Mouse (Mus musculus) WW6 (cell line): Measurements from ENCODE around the gene Atg4d.
"Not testable (repeated sequence)": the region's sequence is repeated elsewhere in the genome, so short reads cannot be mapped to it uniquely, and the experiment has no call there.

ENCODE experiments used
- DNase-seq: peaks from one replicate; pipeline ENCODE4 v3.0.0-alpha.2; 2013; ENCODE audit warnings: low read depth, low spot score

The Atg4d gene

DNA sequence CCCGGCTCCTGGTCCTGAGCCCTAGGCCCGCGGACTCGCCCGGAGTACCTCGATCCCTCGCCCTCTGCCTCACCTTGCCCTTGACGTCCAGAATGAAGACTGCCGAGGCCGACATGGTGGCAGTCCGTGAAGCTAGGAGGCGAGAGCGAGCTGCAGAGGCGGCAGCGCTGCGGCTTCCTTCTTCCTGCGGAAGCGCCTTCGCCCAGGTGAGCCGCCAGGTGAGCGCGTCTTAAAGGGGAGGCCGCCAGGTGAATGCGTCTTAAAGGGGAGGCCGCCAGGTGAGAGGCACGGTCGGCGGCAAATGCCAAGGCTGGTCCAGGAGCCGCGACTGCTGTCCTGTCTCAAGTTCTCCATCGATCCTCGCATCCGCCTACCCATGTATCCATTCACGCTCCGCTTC is 47.0 kb downstream of the Atg4d start, which contains the start of gene Ap1m2:
Ap1m2 (minus strand) TSS at position 204 of the 400 bp plus-strand sequence.
- no peak for DNase-seq

- peak; percentile 80 for DNase-seq
These were observed 48.3 kb downstream of the Atg4d start for GRCm38 (mm10) chr9:21313394-21313793.

GRCm38 (mm10) chr9:21314367-21315140 is 49.5 kb downstream of the Atg4d start:
- DNase-seq, result no peak

DNA sequence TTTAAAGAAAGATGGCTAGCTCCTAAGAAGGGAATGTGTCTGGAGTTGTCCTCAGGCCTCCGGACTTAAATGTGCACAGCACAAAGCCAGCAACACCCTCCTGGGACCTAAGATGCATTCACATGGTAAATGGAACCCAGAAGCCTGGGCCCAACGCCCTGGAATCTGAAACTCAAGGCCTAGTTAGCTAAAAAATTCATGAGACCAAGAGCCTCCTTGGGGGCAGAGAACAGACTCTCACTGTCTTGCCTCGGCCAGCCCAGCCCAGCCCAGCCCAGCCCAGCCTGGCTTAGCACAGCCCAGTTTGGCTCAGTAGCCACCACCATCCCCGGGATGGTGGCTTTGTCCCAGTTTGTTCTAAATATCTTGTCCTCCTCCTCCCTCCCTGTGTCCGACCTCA is 50.3 kb downstream of the Atg4d start:
- no peak for DNase-seq

DNA sequence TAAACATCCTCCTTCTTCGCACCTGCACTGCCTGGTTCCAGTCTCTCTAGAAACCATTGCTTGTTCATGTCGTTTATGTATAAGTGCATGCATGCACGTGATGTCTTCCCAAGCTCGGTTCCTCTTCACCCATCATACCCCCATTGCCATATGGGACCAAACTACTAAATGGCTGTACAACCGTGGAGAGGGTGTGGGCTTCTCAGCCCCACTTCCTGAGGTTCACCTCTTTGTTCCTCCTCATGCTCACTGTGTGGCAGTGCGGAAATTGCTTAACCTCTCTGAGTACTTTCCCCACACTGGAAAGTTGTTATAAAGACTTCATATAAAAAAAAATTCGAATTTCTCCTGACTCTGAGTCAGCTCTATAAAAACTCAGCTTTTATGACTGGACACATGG is 51.6 kb downstream of the Atg4d start:
- no peak for DNase-seq

DNA sequence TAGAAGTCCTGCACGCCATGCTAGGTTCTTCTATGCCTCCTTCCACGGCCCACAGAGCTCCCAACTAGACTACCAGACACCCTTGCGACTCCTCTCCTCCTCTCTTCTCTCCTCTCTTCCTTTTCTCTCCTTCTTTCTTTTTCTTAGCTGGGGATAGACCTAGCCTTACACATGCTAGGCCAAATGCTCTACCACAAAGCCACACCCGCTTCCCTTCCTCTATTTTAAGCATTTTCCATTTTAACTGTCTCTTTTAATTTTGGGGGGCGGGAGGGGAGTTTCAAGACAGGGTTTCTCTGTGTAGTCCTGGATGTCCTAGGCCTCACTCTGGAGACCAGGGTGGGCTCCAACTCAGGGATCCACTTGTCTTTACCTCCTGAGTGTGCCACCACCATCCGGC is 53.7 kb downstream of the Atg4d start:
- no peak for DNase-seq

DNA sequence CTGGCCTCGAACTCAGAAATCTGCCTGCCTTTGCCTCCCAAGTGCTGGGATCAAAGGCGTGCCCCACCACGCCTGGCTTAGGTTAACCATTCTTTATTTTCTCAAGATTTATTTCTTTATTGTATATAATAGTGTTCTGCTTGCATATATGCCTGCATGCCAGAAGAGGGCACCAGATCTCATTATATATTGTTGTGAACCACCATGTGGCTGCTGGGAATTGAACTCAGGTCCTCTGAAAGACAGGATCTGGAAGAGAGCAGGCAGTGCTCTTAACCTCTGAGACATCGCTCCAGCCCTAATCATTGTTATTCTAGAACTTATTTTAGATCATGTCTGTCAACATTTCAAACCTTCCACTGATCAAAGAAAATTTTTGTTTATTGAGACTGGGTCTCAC is 54.4 kb downstream of the Atg4d start:
- no peak for DNase-seq

GRCm38 (mm10) chr9:21320280-21320618 is 55.2 kb downstream of the Atg4d start:
- DNase-seq, result no peak

DNA sequence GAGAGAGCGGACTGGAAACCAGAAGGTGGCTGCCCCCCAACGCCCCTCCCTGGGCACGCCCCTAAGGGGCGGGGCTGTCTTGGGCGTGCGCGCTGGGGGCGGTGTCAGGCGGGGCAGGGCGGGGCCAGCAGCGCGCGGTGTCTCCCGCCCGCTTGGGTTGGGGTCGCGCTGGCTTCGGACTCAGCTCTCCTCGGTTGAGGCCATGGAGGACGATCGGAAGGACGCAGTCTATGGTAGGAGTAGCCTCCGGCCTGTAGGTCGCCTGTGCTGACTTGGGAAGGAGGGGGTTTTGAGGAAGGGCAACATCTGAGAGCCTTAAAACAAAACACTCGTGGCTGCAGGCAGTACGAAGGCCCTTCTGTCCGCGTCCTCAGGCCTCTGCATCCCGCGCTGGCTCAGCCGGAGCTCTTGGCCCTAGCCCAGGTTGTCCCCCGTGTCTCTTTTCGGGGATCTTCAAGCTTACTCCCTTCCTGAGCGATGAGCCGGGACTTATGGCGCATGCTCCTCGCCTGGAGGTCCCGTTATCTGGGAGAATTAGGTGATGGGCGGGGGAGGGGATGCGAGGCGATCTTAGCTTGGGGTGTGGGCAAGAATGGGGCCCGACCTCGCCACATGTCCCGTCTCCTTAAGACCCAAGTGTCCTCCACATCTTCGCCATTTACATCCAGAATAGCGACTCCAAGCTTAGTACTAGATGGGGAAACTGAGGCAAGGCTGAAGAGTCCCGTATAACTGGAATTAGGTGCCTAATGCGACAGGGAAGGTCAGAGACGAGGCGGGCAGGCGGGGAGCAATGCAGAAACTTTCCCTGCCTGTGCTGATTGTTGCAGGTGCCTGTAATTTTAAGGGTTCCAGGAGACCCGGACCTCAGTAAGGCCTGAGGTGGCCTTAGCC is 55.8 kb downstream of the Atg4d start, which contains the start of gene Slc44a2:
Slc44a2 (plus strand) TSS at position 80 of the 894 bp plus-strand sequence.
- DNase-seq, result no peak

- no peak for DNase-seq
These were observed 56.4 kb downstream of the Atg4d start for GRCm38 (mm10) chr9:21321513-21321835.

GRCm38 (mm10) chr9:21322211-21322916 is 57.3 kb downstream of the Atg4d start:
- no peak for DNase-seq

GRCm38 (mm10) chr9:21322917-21323297 is 57.8 kb downstream of the Atg4d start:
- not testable (repeated sequence) for DNase-seq

DNA sequence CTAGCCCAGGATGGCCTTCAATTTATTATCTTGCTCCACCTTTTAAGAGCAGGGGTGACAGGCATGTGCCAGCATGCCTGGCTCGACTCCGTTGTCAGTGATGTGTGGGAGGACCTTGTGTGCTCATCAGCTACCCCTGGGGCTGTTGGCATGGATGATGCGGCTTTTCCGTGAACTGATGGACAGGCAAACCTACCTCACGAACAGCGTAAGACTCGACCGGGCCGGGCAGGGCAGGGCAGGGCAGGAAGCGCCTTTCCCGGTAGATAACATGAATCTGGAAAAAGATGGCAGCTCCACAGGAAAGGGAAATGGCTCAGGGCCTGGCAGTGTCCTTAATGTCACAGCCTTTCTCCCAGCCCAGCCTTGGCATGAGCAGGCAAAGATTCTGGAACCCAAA is 59.2 kb downstream of the Atg4d start:
- no peak for DNase-seq
